Mouse (Mus musculus): ENCODE data around the gene Kif28. TPM values are rescaled to one million over a fixed set of nuclear protein-coding genes. Genes with fewer than 3 reads are reported as not detected.
"Not testable (repeated sequence)": the region's sequence is repeated elsewhere in the genome, so short reads cannot be mapped to it uniquely, and the experiment has no call there.

The Kif28 gene
- total RNA-seq, 2 experiments from 2014 or later, result 0.35 to 0.49 TPM

DNA sequence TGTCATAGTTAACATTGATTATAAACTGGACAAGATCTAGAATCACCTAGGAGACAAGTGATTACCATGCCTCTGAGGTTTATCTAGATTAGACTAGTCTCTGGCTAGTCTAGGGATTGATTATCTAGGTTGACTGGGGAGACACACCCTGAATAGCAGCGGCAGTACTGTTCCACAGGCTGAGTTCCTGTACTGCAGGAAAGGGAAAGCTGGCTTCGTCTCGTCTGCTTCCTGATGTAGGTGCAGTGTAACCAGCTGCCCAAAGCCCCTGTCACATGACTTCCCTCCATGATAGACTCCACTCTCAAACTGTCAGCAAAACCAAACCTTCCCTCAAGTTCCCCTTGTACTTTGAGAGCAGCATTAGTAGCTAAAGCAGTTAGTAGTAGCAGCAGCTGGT is 40.9 kb downstream of the Kif28 start:
- no peak for DNase-seq

DNA sequence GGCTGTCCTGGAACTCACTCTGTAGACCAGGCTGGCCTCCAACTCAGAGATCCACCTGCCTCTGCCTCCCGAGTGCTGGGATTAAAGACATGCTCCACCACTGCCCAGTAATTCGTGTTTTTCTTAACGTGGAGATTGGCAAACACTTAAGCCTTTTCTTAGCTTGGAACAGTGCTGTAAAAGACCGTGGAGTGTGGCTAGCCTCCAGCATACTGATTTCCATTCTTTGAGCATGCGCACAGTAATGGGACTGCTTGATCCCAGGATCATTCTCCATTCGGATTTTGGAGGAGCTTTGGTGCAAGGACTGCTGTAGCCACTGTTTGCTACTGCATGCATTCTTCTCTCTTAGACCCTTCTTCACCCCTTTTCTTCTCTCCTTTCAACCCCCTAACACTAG is 55.6 kb downstream of the Kif28 start:
- no peak for DNase-seq

DNA sequence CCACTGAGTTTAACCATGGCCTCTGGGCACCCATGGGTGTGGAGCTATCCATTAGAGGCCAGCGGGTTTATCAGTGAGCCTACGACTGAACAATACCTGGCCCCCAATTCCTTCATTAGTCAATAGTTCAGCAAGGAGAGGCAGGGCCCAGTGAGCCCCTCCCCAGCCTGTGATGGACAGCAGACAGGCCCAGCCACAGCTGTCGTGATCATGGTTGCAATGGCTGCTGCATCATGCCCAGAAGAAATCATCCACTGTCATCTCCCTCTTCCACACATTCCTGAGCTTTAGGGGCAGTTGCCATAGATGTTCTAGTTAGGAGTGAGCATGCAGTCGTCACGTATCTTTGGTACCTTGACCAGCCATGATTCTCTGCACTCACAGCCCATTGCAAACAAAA is 56.2 kb downstream of the Kif28 start:
- no peak for DNase-seq

DNA sequence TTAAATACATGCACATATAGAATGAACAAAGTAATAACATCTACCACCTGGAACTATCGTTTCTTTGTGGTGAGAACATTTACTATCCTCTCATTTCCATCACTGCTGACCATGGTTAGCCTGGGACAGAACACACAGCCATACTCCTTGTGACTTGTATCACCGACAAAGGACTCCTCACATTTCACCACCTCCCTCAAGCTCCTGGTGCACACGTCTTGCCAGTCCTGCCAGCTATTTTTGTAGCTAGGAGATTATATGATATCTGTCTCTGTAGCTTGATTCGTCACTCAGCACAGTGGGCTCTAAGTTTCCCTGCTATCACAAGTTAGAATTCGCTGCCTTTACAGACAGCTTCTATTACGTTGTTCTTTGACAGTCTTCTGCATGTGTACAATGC is 56.7 kb downstream of the Kif28 start:
- peak; percentile 10 to 13 for DNase-seq

DNA sequence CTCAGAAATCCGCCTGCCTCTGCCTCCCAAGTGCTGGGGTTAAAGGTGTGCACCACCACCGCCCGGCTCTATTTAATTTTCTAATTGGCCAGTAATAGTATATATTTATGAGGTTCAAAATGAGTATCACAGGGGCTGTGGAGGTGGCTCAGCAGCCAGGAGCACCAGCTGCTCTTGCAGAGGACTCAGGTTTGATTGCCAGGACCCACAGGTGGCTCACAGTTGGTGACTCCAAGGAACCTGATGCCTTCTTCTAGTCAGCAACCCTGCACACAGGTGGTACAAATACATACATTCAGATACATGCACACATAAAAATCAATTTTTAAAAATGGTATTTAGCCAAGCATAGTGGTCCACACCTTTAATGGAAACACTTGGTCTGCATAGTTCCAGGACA is 57.1 kb downstream of the Kif28 start:
- no peak for DNase-seq

GRCm38 (mm10) chr1:179687305-179687704 is 57.8 kb downstream of the Kif28 start:
- no peak for DNase-seq

DNA sequence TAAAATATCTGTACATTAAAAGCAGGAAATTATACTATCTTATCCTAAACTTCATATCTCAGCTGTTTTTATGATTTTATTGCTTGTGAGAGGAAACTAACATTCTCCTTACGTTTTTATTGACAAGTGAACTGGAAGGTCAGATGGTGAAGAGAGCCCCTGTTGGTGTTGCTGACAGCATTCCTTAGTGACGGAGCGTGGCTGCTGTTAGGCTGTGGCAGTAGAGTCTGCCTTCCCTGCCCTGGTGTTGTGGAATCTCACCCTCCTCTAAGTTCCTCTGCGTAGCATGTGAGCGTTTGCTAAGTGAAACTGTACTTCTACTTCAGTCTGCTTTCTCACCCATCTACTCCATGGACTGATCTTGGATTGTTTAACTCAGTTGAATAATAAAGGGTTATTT is 58.3 kb downstream of the Kif28 start:
- no peak for DNase-seq

DNA sequence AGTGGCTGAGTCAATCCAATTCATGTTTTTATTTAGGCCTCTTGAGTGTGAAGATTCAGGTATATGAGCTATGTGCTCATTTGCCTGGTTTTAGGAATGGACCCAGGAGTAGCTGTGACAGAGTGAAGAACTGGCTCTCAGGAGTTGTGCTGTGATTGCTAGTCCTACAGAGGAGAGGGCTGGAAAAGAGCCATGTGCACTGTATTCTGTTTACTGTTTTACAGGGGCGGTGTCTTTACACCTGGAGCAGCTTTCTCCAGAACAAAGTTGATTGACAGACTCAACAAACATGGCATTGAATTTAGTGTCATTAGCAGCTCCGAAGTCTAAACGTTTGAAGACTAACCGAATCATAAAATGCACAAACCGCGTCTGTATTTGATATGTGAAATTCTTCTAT is 58.7 kb downstream of the Kif28 start:
- DNase-seq, result no peak

- not testable (repeated sequence) for DNase-seq
Measured at GRCm38 (mm10) chr1:179682753-179683152, 62.3 kb downstream of the Kif28 start.

GRCm38 (mm10) chr1:179679326-179679725 is 65.7 kb downstream of the Kif28 start:
- no peak for DNase-seq

DNA sequence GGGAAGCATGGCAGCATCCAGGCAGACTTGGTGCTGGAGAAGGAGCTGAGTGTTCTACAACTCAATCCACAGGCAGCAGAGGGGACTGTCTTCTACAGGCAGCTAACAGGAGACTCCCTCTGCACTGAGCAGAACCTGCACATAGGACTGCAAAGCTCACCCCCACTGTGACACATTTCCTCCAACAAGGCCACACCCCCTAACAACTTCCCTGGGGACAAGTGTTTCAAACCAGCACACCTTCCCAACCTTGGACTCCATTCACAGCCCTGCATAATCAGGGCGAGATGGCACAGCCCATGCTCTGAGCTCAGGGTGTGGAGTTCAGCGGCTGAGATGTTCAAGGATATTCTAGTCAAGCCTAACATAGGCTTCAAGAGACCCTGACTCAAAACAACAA is 68.0 kb downstream of the Kif28 start:
- no peak for DNase-seq

DNA sequence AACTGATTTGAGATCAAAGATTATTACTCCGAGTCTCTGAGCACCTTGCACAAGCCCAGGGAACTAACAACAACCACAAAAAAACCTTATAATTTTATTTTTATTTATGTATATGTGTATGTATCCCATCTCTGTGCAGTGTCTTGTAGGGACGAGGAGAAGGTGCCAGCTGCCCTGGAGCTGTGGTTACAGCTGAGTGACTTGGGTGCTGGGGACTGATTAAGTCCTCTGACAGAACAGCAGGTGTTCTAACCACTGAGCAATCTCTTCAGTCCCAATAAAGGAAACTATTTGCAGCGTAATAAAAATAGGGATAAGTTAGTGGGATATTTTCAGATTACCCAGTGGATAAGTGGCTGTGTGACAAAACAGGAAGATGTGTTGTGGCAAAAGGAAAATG is 70.7 kb downstream of the Kif28 start:
- DNase-seq, result no peak

GRCm38 (mm10) chr1:179668836-179669537 is 76.1 kb downstream of the Kif28 start:
- DNase-seq, result no peak

DNA sequence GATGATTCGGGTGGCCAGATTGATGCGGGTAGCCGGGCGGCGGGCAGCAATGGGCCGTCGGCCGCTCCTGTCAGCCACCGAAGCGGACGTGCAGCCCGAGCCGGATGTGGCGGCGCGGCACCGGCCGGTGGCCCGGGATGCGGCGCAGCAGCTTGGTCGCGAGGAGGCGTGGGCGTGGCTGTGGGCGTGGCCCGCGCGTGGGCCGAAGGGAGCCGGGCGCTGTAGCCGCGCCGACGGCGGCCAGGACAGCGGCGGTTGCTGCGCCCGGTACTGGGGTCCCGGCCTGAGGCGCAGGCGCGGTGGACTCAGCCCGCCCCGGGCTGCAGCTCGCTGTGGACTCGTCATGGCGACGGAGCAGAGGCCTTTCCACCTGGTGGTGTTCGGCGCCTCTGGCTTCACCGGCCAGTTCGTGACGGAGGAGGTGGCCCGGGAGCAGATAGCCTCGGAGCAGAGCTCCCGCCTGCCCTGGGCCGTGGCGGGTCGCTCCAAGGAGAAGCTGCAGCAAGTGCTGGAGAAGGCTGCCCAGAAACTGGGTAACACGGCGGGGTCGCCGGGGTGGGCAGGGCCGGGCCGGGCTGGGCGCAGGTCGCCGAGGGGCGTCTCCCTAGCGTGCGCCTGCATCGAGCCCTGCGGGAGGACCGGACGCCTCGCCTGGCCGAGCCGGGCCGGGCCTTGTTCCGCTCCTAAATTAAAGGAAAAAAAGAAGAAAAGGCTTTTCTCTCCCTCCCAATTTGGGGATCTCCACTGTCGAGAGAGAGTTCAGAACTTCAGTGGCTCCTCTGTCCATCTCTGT is 76.9 kb downstream of the Kif28 start, which contains the start of gene Sccpdh:
Sccpdh (plus strand) TSS at position 198 of the 793 bp plus-strand sequence.
- peak; percentile 91 to 93 for DNase-seq

DNA sequence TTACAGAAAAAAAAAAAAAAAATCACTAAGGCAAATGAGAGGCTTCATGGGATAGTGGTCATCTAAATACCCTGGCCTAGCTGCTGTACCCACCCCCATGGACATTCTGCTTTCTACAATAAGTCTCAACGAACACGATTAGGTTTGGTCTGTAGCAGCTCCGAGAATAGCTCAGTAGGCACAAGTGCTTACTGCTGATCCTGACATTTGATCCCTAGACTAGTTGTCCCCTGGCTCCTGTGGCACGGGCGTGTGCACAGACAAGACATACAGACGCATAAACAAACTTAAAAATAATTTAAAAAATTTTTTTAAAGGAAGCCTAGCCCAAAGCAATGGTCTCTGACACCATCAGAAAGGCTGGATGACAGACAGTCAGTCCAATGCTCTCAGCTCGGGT is 77.6 kb downstream of the Kif28 start:
- peak; percentile 10 for DNase-seq

DNA sequence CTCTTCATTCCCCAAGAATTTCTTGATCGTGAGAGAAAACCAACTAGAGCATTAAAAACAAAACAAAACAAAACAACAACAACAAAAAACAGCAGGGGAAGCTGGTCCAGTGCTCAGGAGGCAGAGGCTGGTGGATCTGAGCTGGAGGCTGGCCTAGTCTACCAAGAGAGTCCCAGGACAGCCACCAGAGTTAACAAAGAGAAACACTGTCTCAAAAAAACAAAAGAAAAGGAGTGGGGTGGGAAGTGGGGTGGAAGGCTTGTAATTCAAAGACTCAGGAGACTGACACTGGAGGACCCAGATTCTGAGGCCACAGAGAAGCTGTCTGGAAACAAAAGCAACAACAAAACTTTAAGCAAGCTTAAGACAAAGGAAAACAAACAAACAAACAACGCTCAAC is 78.1 kb downstream of the Kif28 start:
- DNase-seq, result no peak

- DNase-seq, result no peak
Measured at GRCm38 (mm10) chr1:179664309-179664930, 80.7 kb downstream of the Kif28 start.

- no peak for DNase-seq
Measured at GRCm38 (mm10) chr1:179663065-179663464, 82.0 kb downstream of the Kif28 start.

DNA sequence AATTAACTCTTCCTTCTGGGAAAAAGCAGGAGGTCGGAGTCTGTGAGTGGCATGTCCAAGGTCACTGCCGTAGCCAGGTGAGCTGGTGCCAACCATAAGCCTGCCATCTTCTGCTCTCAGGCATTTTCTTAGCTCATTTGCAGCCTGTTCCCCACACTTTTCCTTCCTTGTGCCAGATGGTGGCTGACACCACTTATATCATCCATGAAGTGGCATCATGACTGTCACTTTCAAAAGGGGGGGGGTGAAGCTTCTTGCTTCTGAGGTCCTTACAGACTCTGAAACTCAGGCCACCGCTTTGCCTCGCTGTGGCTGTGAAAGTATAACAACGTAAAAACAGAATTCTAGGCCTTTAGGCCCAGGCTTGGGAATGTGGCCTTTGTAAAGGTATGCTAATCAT is 93.8 kb downstream of the Kif28 start:
- no peak for DNase-seq

DNA sequence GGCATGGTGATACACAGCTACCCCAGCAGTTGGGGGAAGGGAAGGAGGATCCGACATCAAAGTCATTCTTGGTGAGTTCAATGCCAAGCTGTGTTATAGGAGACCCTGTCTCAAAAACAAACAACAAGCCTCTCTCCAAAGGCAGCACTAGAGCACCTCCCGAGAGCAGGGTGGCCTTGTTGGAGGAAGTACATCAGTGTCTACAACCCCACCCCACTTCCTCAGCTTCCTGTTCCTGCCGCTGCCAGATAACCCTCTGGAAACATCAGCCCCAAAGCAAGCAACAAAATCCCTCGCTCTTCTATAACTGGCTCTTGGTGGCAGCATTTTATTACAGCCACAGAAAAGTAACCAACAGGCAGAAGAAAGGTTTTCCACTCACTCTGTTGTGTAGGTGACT is 94.8 kb downstream of the Kif28 start:
- peak in 1 of 2 experiments; percentile 22 for DNase-seq

- no peak for DNase-seq
Measured at GRCm38 (mm10) chr1:179649324-179649723, 95.7 kb downstream of the Kif28 start.

DNA sequence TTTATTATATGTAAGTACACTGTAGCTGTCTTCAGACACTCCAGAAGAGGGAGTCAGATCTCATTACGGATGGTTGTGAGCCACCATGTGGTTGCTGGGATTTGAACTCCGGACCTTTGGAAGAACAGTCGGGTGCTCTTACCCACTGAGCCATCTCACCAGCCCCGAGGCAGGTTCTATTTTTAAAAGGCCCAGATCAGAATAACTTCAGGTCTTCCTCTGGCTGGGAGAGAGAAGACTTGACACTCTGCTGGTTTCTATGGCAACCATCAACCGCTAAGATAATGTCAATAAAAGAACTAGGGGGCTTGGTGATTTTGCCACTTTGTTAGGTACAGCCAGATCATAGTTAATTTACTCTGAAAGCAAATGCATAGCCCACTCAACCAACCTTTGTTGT is 96.4 kb downstream of the Kif28 start:
- DNase-seq, result not testable (repeated sequence)

DNA sequence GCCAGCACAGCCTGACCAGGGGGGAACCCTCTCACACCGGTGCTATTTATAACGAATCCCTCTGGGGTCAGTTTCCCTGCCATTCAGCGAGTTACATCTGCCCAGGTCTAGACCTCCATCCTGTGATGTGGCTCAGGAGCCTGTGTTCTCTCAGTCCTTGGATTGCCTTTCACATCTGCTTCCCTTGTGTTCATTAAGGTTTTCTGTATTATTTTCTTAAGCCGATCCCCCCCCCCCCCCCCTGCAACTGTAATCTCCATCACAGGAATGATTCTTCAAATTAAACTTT is 99.1 kb downstream of the Kif28 start:
- no peak for DNase-seq

All from heart, adult 18-20 months (tissue).